Mouse (Mus musculus): ENCODE measurements at regions not wholly inside any gene's neighbourhood (a gene's known extent, or its start where the extent isn't known, plus 50 kb on each side); places are given as distances from the start of the nearest gene placed in this dataset.

GRCm38 (mm10) chr7:40541283-40541682 lies 356.8 kb upstream of the Vstm2b start:
- 63% methylated on average over 4 of the region's 4 CpGs for WGBS
- H3K9me3 ChIP-seq (replicated peaks; ENCODE audit: control insufficient read depth, low read length), result no peaks in the 10 kb centered on the region
- H3K36me3 ChIP-seq (replicated peaks; ENCODE audit: control insufficient read depth, insufficient read depth, low read length), result no peaks in the 10 kb centered on the region
- no peak overlapping the region for H3K9ac ChIP-seq (replicated peaks; ENCODE audit: low read depth, low read length)
- no peak overlapping the region for H3K27ac ChIP-seq (ENCODE audit: low read depth)
- H3K4me1 ChIP-seq (ENCODE audit: control insufficient read depth, insufficient read depth), result no peaks in the 10 kb centered on the region
- no peaks in the 10 kb centered on the region for H3K27me3 ChIP-seq (ENCODE audit: control insufficient read depth, insufficient read depth, low read length)
- no peak overlapping the region for H3K4me3 ChIP-seq (ENCODE audit: low read depth, low read length)
- DNase-seq (ENCODE audit: low spot score) (no peak), ATAC-seq (ENCODE audit: insufficient read depth, low read depth) (no peak)
- TF ChIP-seq CTCF (IDR thresholded peaks at IDR 0.05; ENCODE audit: low read depth) (no peak), EP300 (IDR thresholded peaks at IDR 0.05; ENCODE audit: low read depth) (no peak)
- H3K4me2 ChIP-seq (ENCODE audit: low read depth, low read length), result no peak overlapping the region

- Histone ChIP-seq H3K4me2 (ENCODE audit: low read depth, low read length) (no peak overlapping the region), H3K9ac (replicated peaks; ENCODE audit: low read depth, low read length) (no peak overlapping the region), H3K27me3 (ENCODE audit: control insufficient read depth, insufficient read depth, low read length) (no peaks in the 10 kb centered on the region), H3K36me3 (replicated peaks; ENCODE audit: control insufficient read depth, insufficient read depth, low read length) (no peaks in the 10 kb centered on the region), H3K4me1 (ENCODE audit: control insufficient read depth, insufficient read depth) (no peaks in the 10 kb centered on the region), H3K9me3 (replicated peaks; ENCODE audit: control insufficient read depth, low read length) (no peaks in the 10 kb centered on the region), H3K4me3 (ENCODE audit: low read depth, low read length) (no peak overlapping the region), H3K27ac (ENCODE audit: low read depth) (no peak overlapping the region)
- 73% methylated on average over 10 of the region's 10 CpGs for WGBS
- ATAC-seq (ENCODE audit: insufficient read depth, low read depth) (no peak), DNase-seq (ENCODE audit: low spot score) (no peak)
- TF ChIP-seq EP300 (IDR thresholded peaks at IDR 0.05; ENCODE audit: low read depth) (no peak), CTCF (IDR thresholded peaks at IDR 0.05; ENCODE audit: low read depth) (no peak)
Observed at GRCm38 (mm10) chr7:40563447-40564118, 334.5 kb upstream of the Vstm2b start.

- Histone ChIP-seq H3K4me1 (ENCODE audit: control insufficient read depth, insufficient read depth) (no peaks in the 10 kb centered on the region), H3K36me3 (replicated peaks; ENCODE audit: control insufficient read depth, insufficient read depth, low read length) (no peaks in the 10 kb centered on the region), H3K27ac (ENCODE audit: low read depth) (no peak overlapping the region), H3K9me3 (replicated peaks; ENCODE audit: control insufficient read depth, low read length) (no peaks in the 10 kb centered on the region), H3K9ac (replicated peaks; ENCODE audit: low read depth, low read length) (no peak overlapping the region), H3K4me3 (ENCODE audit: low read depth, low read length) (no peak overlapping the region), H3K27me3 (ENCODE audit: control insufficient read depth, insufficient read depth, low read length) (no peaks in the 10 kb centered on the region), H3K4me2 (ENCODE audit: low read depth, low read length) (no peak overlapping the region)
- no peak for DNase-seq (ENCODE audit: low spot score)
- ATAC-seq (ENCODE audit: insufficient read depth, low read depth), result no peak
- TF ChIP-seq EP300 (IDR thresholded peaks at IDR 0.05; ENCODE audit: low read depth) (no peak), CTCF (IDR thresholded peaks at IDR 0.05; ENCODE audit: low read depth) (no peak)
- WGBS, result 58% methylated on average over 4 of the region's 4 CpGs
Observed at GRCm38 (mm10) chr7:40575971-40576370, 322.2 kb upstream of the Vstm2b start.

- Histone ChIP-seq H3K27ac (ENCODE audit: low read depth) (no peak overlapping the region), H3K9ac (replicated peaks; ENCODE audit: low read depth, low read length) (no peak overlapping the region), H3K4me1 (ENCODE audit: control insufficient read depth, insufficient read depth) (no peaks in the 10 kb centered on the region), H3K36me3 (replicated peaks; ENCODE audit: control insufficient read depth, insufficient read depth, low read length) (no peaks in the 10 kb centered on the region), H3K27me3 (ENCODE audit: control insufficient read depth, insufficient read depth, low read length) (no peaks in the 10 kb centered on the region), H3K9me3 (replicated peaks; ENCODE audit: control insufficient read depth, low read length) (0 out of 2 replicates have a peak, but pooled peaks cover 3% of the 10 kb centered on the region), H3K4me2 (ENCODE audit: low read depth, low read length) (no peak overlapping the region), H3K4me3 (ENCODE audit: low read depth, low read length) (no peak overlapping the region)
- DNase-seq (ENCODE audit: low spot score) (no peak), ATAC-seq (ENCODE audit: insufficient read depth, low read depth) (no peak)
- WGBS, result 41% methylated on average over 4 of the region's 4 CpGs
- TF ChIP-seq EP300 (IDR thresholded peaks at IDR 0.05; ENCODE audit: low read depth) (no peak), CTCF (IDR thresholded peaks at IDR 0.05; ENCODE audit: low read depth) (no peak)
Observed at GRCm38 (mm10) chr7:40577365-40577764, 320.8 kb upstream of the Vstm2b start.

- Histone ChIP-seq H3K9ac (replicated peaks; ENCODE audit: low read depth, low read length) (no peak overlapping the region), H3K4me1 (ENCODE audit: control insufficient read depth, insufficient read depth) (no peaks in the 10 kb centered on the region), H3K27me3 (ENCODE audit: control insufficient read depth, insufficient read depth, low read length) (no peaks in the 10 kb centered on the region), H3K36me3 (replicated peaks; ENCODE audit: control insufficient read depth, insufficient read depth, low read length) (no peaks in the 10 kb centered on the region), H3K4me2 (ENCODE audit: low read depth, low read length) (no peak overlapping the region), H3K9me3 (replicated peaks; ENCODE audit: control insufficient read depth, low read length) (no peaks in the 10 kb centered on the region), H3K27ac (ENCODE audit: low read depth) (no peak overlapping the region), H3K4me3 (ENCODE audit: low read depth, low read length) (no peak overlapping the region)
- 39% methylated on average over 3 of the region's 3 CpGs for WGBS
- TF ChIP-seq CTCF (IDR thresholded peaks at IDR 0.05; ENCODE audit: low read depth) (no peak), EP300 (IDR thresholded peaks at IDR 0.05; ENCODE audit: low read depth) (no peak)
- no peak for ATAC-seq (ENCODE audit: insufficient read depth, low read depth)
- no peak for DNase-seq (ENCODE audit: low spot score)
Observed at GRCm38 (mm10) chr7:40620761-40621160, 277.4 kb upstream of the Vstm2b start.

- Histone ChIP-seq H3K36me3 (replicated peaks; ENCODE audit: control insufficient read depth, insufficient read depth, low read length) (no peaks in the 10 kb centered on the region), H3K9me3 (replicated peaks; ENCODE audit: control insufficient read depth, low read length) (no peaks in the 10 kb centered on the region), H3K4me2 (ENCODE audit: low read depth, low read length) (no peak overlapping the region), H3K4me3 (ENCODE audit: low read depth, low read length) (no peak overlapping the region), H3K9ac (replicated peaks; ENCODE audit: low read depth, low read length) (no peak overlapping the region), H3K4me1 (ENCODE audit: control insufficient read depth, insufficient read depth) (no peaks in the 10 kb centered on the region), H3K27me3 (ENCODE audit: control insufficient read depth, insufficient read depth, low read length) (no peaks in the 10 kb centered on the region), H3K27ac (ENCODE audit: low read depth) (no peak overlapping the region)
- ATAC-seq (ENCODE audit: insufficient read depth, low read depth) (no peak), DNase-seq (ENCODE audit: low spot score) (no peak)
- TF ChIP-seq EP300 (IDR thresholded peaks at IDR 0.05; ENCODE audit: low read depth) (no peak), CTCF (IDR thresholded peaks at IDR 0.05; ENCODE audit: low read depth) (no peak)
- WGBS, result 20% methylated on average over 3 of the region's 3 CpGs
Observed at GRCm38 (mm10) chr7:40622811-40623210, 275.3 kb upstream of the Vstm2b start.

Data from heart, postnatal 0 days (tissue).